Mouse (Mus musculus) megakaryocyte, embryonic 14.5 days (primary cell): ENCODE measurements around the gene Iqck.

Experiments used
- FLI1 ChIP-seq: IDR thresholded peaks from 2 replicates; pipeline ENCODE4 v1.6.1; 2012; ENCODE audit warnings: low read length, inconsistent platforms, mixed read lengths
- GATA1 ChIP-seq: IDR thresholded peaks from 3 replicates; pipeline ENCODE4 v1.6.1; 2012; ENCODE audit warnings: mixed read lengths, low read length, inconsistent platforms, borderline replicate concordance

DNA sequence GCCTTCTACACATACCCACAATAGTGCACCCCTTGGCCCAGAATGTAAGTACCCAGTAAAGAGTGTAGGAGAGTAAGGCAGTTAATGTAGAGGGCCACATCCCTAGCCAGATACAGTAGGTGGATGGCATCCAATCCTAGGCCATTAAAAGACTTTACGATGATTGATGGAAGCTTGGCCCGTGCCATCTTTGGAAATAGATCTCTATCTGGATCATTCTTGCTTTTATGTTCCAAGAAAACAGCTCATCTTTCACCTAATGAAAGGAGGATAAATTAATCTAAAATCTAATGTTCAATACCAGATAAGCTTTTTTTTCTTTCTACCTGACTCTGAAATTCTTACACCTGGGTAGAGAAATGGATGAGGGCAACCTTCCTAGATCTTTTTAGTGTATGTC, 55.6 kb downstream of the Iqck start:
- TF ChIP-seq GATA1 (no peak), FLI1 (no peak)
